Mouse (Mus musculus): ENCODE data around the gene Erc1. TPM values are rescaled to one million over a fixed set of nuclear protein-coding genes. Genes with fewer than 3 reads are reported as not detected.
"Not testable (repeated sequence)": the region's sequence is repeated elsewhere in the genome, so short reads cannot be mapped to it uniquely, and the experiment has no call there.

The Erc1 gene
- total RNA-seq (2021) = 10 to 100 TPM; 43.5 to 45.8 TPM
- long read RNA-seq, experiment 1, partial matches to known transcripts = 2 of 12 reads
- long read RNA-seq, experiment 1, other reads (novel, unspliced or antisense) = 10 of 12 reads
- long read RNA-seq, experiment 2, partial matches to known transcripts = 1 of 6 reads
- long read RNA-seq, experiment 2, other reads (novel, unspliced or antisense) = 5 of 6 reads

DNA sequence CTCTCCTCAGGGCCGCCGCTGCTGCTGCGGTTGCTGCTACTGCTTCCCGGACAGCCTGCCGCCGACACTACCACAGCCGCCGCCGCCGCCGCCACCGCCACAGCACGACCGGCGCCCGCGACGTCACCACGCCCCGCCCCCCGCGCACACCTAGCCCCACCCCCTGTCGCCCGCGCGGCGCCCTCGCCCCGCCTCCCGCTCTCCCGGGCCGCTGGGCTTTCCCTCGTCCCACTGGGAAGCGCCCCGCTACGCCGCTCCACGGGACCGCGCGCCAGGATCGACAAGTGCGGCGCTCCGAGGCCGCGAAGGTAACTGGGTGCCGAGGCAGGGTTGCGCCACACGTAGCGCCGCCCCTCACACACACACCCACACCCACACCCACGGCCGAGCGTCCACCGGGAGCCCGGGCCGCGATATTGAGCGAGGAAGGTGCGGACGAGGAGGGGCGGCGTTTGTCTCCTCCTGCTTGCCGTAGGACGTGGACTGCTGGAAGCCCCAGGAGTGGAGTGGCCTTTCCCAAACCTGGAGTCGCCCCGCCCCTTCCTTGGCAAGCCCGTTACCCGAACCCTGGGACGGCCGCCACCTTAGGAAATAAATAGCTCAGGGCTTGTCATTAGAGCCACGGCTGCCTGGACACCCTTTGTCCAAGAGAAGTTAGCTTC is at the start of gene Erc1:
Gene Erc1 (minus strand): TSS at position 134 of the 662 bp plus-strand sequence.
- peak; percentile 91 to 94 for DNase-seq (ENCODE audit: low spot score in 2 of 2)

DNA sequence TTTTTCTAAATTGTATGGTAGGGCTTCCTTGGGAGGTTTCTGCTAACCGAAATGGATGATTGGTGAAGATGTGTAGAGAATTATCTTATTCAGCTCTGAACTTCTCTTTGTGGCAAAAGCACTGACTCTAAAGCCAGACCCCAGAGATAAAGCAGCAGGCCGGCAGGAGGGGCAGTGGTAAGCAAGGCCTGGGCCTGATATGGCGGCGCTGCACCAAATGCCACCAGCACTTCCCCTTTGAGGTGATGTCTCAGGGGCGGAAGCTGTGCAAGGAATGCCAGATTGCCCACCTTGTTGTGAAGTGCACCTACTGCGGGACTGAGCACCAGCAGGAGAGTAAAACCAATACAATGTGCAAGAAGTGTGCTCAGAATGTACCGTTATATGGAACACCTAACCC is 44.7 kb upstream of the Erc1 start:
- no peak for DNase-seq (ENCODE audit: low spot score in 2 of 2)

DNA sequence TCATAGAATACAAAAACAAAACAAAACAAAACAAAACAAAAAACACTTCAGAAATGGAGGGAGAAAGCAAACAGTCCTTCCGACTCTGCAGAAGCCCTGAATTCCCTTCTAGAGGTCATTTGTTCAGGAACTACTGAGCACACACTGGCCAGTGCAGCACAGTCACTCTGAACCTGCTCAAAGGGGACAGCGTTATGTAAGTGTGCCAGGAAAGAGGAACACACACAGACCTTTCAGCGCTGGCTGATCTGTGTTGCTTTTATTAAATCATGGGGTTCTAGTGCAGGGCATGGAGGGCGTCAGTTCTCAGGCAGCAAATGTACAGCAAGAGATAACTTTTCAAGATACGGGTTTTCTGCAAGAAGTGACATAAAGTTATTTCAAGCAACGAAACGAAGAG is 35.2 kb upstream of the Erc1 start:
- no peak for DNase-seq (ENCODE audit: low spot score in 2 of 2)

DNA sequence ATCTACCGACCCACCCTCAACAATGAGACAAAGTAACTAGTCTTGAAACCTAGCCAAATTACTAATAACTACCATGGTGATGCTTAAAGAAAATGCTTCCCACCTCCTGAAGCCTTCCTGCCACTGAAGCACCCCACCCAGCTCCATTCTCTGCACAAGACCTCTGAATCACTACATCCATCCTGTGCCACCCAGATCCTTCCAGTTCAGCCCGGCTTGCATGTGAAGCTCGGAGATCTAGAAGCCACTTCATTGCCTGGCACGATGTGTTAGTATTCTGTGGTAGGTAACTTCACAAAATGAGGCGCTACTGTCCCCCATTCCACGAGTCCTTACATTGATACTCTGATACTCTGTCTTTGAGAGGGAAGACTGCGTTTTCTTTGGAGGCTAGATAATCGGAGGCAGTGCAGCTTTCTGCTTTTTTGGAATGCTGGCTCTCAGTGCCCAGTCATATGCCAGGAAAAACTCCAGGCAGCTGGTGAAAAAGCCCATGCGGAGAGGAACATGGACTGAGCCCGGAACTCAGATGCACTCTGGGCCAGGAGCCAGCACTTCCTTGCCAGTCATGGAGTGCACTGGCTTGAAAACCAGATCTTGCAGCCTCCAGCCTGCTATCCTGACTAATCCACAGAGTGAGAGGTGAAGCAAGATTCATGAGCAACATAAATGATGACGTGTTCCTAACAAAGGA is 16.5 kb upstream of the Erc1 start:
- peak; percentile 79 to 83 for DNase-seq (ENCODE audit: low spot score in 2 of 2)

DNA sequence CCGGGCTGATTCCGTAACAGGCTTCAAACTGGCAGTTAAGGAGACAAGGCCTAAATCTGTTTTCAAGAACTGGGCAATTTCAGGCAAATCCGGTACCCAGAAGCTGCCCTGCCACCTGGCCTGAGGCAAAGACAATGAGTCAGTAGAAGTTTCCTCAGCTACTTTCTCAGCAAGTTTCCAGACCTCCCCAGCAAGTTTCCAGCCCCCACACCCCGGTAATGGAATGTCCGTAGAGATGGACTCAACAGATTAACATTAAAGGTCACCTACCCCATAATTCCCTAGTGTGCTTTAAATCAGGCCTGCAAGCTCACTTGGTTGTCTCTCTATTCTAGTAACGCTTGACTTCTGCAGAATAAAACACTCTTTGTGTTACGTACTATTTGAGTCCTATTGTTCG is 13.6 kb upstream of the Erc1 start:
- DNase-seq (ENCODE audit: low spot score in 2 of 2) = no peak

DNA sequence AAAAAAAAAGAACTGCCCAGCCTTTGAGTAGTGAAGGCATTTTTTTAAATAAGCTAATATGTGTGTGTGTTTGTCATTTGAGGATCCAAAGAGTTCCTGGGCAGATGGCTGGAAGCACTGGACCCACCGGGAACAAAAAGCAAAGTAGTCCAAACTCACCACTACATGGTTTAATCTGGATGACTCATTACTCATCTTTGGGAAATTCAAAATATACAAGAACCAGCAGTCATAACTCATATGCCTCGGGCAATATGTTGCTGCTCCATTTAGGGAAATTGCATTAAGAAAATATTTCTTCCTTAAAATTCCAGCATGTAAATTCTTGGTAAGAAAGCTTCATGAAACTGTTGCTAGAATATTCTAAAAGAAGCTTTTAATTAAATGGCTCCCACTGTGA is 12.3 kb upstream of the Erc1 start:
- DNase-seq (ENCODE audit: low spot score in 2 of 2) = no peak

DNA sequence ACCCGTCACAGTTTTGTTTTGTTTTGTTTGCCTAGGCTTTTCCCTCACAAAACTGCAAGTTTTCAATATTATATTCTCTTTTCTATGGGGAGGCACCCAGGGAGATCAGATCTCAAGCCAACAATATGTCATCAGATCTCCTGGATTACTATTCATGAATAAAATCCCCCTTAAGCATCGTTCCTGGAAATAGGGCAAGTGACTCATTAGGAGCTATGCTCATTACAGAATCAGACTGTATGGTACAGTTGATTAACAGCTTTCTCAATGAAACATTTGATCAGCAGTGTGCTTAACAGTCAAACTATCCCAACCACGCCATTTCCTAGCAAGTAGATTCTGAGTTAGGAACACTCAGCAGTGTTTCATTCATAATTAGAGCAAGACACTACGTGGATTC is 7.5 kb upstream of the Erc1 start:
- DNase-seq (ENCODE audit: low spot score in 2 of 2) = no peak

DNA sequence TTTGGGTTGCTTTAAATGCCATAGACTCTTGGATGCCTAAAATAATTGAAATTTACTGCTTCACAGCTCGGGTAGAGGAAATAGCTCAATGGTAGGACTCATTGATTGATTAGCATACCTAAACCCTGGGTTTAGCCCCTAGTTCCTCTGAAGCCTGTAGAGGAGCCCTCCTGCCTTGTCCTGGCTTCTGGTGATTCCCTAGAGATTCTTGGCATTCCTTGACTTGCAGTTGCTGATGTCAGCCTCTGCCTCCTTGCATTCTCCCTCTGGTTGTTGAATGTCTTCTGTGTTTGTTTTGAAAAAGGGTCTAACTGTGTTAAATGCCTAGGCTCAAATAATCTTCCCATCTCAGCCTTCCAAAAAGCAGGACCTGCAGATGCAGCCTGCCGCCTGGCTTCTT is 6.2 kb upstream of the Erc1 start:
- no peak for DNase-seq (ENCODE audit: low spot score in 2 of 2)

DNA sequence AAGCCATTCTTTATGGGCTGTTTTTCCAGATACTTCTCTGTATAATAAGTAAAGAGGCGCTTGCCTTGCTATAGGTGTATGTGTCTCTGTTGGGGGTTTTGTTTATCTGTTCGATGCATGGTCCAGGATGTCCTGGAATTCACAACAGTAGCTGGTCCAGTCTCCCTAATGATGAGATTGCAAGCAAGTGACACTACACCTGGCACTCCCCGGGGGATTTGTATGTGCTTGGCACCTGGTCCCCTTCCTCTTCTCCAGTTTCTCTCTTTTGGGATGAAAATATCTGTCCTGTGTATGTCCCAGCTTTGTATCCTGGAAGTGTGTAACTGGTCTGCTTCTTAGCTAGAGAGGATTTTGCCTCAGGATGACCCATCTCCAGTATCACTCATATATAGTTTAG is 1.9 kb upstream of the Erc1 start:
- no peak for DNase-seq (ENCODE audit: low spot score in 2 of 2)

DNA sequence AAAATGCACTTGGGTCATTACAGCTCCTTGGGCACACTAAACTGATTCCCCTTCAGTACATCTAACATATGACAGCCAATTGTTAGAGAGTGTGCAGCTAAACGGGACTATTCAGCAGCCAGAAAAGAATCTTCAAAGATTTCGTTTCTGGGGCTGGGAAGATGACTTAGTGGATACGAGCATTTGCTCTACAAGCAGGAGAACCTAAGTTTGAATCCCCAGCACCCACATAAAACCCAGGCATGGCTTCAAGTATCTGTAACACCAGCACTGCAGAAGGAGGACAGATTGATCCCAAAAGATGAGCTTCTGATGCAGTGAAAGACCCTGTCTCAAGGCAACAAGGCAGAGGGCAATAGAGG is 1.4 kb upstream of the Erc1 start:
- no peak for DNase-seq (ENCODE audit: low spot score in 2 of 2)

DNA sequence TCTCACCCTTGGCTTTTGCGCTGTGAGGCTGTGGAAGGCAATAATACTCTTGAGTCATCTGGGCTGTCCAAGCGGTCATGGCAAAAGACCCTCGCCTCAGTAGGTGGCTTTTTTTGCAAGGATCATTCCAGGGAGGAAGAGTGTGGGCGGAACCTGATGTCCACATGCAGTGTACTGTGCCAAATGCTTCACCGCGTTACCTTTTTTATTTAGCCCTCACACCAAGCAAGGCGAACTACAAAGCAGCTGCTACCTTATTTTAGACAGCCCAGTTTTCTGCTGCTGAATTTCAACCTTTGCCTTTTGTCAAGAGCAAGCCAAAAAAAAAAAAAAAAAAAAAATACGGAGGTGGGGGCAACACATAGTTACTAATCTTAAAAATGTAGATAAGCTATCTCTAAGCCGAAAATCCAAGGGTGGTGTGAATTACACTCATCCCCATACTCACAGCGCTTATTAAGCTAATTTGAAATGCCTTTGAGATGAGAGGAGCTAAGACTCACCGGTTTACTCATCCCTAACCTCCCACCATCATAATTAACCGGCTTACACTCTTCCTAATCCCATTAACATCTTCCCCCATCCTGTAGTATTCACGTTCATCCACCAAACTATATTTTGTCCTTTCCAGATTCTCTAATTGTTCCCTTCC is 855 bp upstream of the Erc1 start:
- no peak for DNase-seq (ENCODE audit: low spot score in 2 of 2)

DNA sequence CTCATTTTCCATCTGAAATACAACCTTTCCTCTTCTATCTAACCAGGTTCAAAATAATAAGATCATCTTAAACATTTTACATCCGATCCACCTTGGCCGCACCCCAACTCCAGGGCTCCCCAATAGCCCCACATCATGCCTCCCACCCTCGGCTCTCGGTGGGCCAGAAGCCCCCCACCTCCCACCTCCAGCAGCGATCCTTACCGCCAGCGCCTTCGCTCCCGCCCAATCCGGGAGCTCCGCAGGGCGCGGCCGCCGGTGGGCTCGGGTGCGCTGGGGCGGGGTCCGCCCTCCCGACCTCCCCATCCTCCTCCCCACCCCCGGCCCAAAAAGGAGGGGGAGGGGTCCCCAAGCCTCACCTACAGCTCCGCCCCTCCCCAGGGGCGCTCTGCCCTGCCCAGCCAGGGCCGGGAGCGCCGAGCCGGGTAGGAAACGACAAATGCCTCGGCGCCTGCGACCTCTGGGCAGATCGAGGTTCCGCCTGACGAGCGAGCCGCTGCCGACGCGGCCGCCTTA is 391 bp downstream of the Erc1 start:
- peak in 1 of 2 experiments; percentile 4 for DNase-seq (ENCODE audit: low spot score in 2 of 2)

DNA sequence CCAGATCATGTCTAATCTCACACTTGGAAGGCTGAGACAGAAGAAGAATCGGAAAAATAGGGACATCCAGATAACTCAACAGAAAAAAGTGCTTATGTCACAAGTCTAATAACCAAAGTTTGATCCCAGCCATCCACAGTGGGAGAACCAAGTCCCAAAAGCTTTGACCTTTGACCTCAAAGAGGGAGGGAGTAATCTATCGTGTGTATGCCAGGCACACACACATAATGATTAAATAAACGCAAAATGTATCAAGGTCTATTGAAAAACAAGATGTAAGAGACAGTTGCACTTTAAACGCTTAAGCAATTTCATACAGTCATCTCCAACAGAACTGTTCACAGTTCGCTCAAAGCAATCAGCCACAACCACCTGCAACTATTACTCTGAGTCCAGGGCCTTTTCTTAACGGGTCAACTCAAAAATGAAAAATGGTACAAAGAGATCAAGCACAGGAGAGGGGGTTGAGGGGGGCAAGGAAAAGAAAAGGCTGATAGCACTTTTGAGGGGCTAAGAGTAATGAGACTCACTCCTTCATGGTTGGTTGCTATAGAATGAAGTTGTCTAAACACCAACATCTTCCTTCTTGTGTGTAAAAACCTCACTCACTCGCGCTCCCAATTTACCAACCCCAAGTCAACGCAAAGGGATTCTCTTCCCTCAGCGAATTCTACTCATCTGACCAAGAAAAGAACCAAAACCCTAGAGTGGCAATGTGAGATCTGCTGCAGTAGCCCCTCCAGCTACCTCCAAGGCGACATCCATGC is 1.0 kb downstream of the Erc1 start:
- no peak for DNase-seq (ENCODE audit: low spot score in 2 of 2)

DNA sequence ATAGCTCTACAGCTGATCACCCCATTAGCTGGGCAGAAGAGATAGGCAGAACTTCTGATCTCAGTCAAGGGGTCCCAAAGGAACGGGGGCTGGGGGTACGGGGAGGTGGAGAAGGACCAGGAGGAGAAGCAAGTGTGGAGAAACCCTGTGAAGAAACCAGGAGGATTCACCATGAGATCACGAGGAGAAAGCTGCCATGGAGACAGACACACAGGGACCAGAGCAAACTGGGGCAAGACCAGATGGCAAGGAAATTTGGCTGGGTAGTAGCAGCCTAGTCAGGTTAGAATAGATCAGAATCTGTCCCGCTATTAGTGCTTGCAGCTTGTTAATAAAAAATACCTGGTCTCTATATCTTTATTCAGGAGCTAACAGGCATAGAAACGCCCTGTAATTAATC is 18.0 kb downstream of the Erc1 start:
- DNase-seq (ENCODE audit: low spot score in 2 of 2) = no peak

DNA sequence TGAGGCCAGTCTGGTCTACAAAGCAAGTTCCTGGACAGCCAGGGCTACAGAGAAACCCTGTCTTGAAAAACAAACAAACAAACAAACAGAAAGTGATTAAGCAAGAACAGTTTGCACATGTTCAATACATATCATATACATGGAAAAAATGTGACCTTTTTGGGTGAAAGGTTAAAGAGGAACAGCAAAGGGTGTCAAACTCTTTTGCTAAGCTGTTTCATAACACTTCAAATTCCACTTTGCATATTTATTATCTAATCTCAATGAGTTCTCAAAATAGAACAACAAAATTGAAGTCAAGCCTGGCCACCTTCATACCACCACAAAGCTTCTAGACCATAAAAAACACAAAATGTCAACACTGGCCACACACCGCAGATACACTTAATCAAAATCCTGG is 19.8 kb downstream of the Erc1 start:
- no peak for DNase-seq (ENCODE audit: low spot score in 2 of 2)

DNA sequence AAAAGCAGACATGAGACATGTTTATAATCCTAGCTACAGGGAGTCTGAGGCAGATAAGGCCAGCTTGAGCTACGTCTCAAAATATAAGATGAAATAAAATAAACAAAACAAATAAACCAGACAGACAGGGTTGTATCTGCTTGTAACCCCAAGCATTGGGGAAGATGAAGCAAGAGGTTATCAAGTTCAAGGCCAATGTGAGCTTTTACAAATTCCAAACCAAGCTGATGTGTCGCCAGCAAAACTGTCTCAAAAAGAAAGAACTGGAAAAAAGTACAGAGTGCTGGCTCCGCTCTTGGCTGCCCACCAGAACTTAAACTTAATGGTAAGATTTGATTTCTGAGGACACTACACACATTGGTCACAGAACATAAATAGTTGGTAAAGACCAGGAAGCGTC is 21.3 kb downstream of the Erc1 start:
- DNase-seq (ENCODE audit: low spot score in 2 of 2) = no peak

DNA sequence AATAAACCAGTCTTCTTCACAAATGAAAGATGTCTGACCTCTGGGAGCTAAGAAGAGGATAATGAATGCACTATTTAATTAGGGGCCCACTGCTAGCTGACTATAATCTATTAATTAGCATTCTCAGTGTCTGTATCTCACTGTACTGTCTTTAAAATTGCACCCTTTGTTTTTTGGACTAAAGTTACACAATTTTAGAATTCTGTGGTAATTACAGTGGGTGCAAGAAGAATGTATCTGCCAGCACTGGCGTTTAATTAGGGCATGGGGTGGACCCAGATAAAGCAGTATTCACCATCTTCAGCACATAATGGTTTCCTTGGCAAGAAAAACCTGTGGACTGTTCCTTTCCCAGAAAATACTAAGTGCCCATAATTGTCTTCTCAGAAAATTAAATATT is 25.8 kb downstream of the Erc1 start:
- DNase-seq (ENCODE audit: low spot score in 2 of 2) = no peak

DNA sequence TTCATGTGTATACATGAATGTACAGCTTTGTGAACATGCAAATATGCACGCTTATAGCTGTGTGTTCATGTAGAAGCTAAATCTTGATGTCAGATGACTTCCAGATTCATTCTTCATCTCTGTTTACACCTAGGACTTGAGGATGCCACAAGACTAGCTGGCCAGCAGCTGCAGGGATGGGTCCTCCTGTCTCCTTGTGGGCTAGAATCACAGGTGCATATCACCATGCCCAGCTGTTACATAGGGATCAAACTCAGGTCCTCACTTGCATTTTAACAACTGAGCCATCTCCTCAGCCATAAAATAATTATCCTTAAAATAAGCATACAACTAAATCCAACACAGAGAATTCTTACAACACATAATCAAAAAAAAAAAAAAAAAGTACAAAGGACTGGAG is 26.8 kb downstream of the Erc1 start:
- no peak for DNase-seq (ENCODE audit: low spot score in 2 of 2)

DNA sequence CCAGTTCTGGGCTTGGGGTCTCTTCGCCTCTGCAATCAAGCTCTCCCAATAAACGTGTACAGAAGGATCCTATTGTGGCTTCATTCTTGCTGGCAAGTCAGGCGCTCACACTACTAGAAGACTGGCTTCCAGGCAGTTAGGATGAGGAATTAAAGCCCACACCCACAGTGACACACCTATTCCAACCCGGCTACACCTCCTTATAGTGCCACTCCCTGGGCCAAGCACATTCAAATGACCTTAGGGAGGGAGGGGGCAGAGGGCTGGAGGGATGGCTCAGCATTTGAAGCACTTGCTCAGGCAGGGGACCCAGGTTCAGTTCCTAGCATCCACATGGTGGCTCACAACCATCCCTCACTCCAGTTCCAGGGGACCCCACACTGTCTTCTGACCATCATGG is 29.4 kb downstream of the Erc1 start:
- no peak for DNase-seq (ENCODE audit: low spot score in 2 of 2)

DNA sequence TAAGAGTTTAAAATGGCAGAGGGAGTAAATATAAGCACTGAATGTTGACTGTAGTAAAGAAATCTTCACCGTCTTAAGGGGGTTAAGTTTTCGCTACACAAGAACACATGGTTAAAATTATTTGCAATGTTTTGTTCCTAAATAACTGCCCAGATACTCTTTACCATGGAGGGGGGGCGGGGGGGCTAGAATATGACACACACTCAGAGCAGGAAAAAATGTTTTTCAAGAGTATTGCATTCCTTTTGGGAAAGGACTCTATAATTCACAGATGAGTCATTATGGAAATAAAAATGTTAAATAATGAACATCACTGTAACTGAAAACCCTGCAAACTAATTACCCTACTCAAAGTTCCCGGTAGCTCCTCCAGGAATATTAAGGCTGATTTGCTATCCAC is 32.5 kb downstream of the Erc1 start:
- no peak for DNase-seq (ENCODE audit: low spot score in 2 of 2)

DNA sequence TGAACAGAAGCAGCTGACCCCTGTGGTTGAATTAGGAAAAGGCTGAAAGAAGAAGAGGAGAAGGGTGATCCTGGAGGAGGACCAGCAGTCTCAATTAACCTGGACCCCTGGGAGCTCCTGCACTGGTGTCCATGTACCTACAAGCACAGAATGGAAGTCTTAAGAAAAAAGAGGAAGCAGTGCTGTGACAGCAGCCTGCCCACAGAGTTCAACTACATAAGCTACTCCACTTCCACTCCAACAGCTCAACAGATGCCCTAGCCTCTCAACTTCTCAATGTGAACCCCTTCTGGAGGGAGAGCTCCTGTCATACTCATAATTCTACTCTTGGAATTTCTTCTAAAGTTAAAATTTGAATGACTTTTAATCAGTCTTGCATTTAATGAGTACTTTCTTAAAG is 34.9 kb downstream of the Erc1 start:
- DNase-seq (ENCODE audit: low spot score in 2 of 2) = not testable (repeated sequence)
